Mouse (Mus musculus): ENCODE data around the gene Adamts18.

DNA sequence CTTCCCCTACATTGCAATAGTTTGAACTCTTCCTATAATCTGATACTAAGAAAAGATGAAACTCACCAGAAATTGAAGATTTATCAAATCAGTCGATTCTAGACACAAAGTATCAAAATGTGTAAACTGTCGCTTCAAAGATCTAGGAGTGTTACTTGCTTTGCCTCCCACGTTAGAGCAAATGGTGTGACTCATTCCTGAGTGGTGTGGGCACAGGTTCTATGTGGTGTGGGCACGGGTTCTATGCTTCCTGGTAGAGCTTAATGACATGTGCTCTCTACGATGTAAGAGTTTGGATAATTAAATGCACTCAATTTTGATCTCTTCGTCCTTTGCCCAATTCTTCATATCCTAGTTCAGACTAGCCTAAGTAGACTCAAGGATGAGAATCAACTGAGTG, 23.9 kb upstream of the Adamts18 start:
- TF ChIP-seq CTCF (IDR thresholded peaks at IDR 0.05; ENCODE audit: low read depth) (no peak), EP300 (optimal IDR thresholded peaks at IDR 0.05) (no peak)

Data from stomach, postnatal 0 days (tissue).